Mouse (Mus musculus) olfactory bulb, adult 2 months (tissue): ENCODE measurements around the gene Rims4. TPM values are rescaled to one million over a fixed set of nuclear protein-coding genes. Genes with fewer than 3 reads are reported as not detected.

Experiments used
- H3K27ac ChIP-seq: fragments of 200-500 bp; 2 replicates; pipeline ENCODE4 v1.5.1; 2012; ENCODE audit warnings: low read depth, low read length; ENCODE audit not compliant: insufficient read depth
- H3K4me1 ChIP-seq: fragments of 200-500 bp; 2 replicates; pipeline ENCODE4 v1.6.1; 2012; ENCODE audit warnings: low read length; ENCODE audit not compliant: control insufficient read depth, insufficient read depth
- H3K4me3 ChIP-seq: fragments of 200-500 bp; 2 replicates; pipeline ENCODE4 v1.5.1; 2012; ENCODE audit warnings: mild to moderate bottlenecking, low read depth, low read length, moderate library complexity; ENCODE audit not compliant: insufficient read depth
- CTCF ChIP-seq: fragments of 200-500 bp; IDR thresholded peaks from 2 replicates; pipeline ENCODE4 v1.5.1; 2012; ENCODE audit warnings: low read depth, mild to moderate bottlenecking, low read length, moderate library complexity; ENCODE audit not compliant: insufficient read depth
- POLR2A ChIP-seq: fragments of 200-500 bp; IDR thresholded peaks from 2 replicates; pipeline ENCODE4 v1.6.1; 2012; ENCODE audit warnings: mild to moderate bottlenecking, low read depth, low read length, moderate library complexity; ENCODE audit not compliant: insufficient read depth
- WGBS: fragments of 180-500 bp; shearing (Covaris S2); methylation state at CpG from one replicate; pipeline ENCODE4 v1.1.7; 2018; 5-methylcytosine and 5-hydroxymethylcytosine counted together
- polyA plus RNA-seq: library from polyadenylated mRNA; stranded (reverse); fragments of >200 nt; gene quantifications from 2 replicates; pipeline ENCODE4 v1.2.4, GENCODE M21; 2012; ENCODE audit warnings: low replicate concordance; ENCODE audit not compliant: missing spikeins, insufficient read depth, insufficient read length

Rims4 gene
- polyA plus RNA-seq, 1 experiment: not detected

GRCm38 (mm10) chr2:163897988-163898535, 20.4 kb downstream of the Rims4 start:
- Histone ChIP-seq H3K27ac (no peak overlapping the region), H3K4me1 (peaks cover 8% of the 10 kb centered on the region; the same call in 1 of the 2 replicates), H3K4me3 (no peak overlapping the region)
- WGBS: 64% methylated on average over 7 of the region's 7 CpGs
- TF ChIP-seq POLR2A (no peak), CTCF (no peak)

GRCm38 (mm10) chr2:163897026-163897425, 21.5 kb downstream of the Rims4 start:
- Histone ChIP-seq H3K4me1 (peaks cover 8% of the 10 kb centered on the region; the same call in 1 of the 2 replicates), H3K4me3 (no peak overlapping the region), H3K27ac (no peak overlapping the region)
- 93% methylated on average over 7 of the region's 7 CpGs for WGBS
- TF ChIP-seq CTCF (no peak), POLR2A (no peak)

GRCm38 (mm10) chr2:163895156-163895555, 23.3 kb downstream of the Rims4 start:
- 73% methylated on average over 2 of the region's 2 CpGs for WGBS
- no peak overlapping the region for H3K4me3 ChIP-seq

GRCm38 (mm10) chr2:163893446-163894370, 24.8 kb downstream of the Rims4 start:
- H3K27ac ChIP-seq: no peak overlapping the region
- peaks cover 9% of the 10 kb centered on the region for H3K4me1 ChIP-seq
- no peak for TF ChIP-seq POLR2A
- TF ChIP-seq CTCF: no peak
- 81% methylated on average over 7 of the region's 7 CpGs for WGBS
- no peak overlapping the region for H3K4me3 ChIP-seq

More at GRCm38 (mm10) chr2:163895156-163895555, 23.3 kb downstream of the Rims4 start:
- TF ChIP-seq POLR2A: no peak
- no peak for TF ChIP-seq CTCF
- no peak overlapping the region for H3K27ac ChIP-seq
- peaks cover 13% of the 10 kb centered on the region for H3K4me1 ChIP-seq

- Histone ChIP-seq H3K4me3 (no peak overlapping the region), H3K27ac (no peak overlapping the region), H3K4me1 (peaks cover 9% of the 10 kb centered on the region)
- no peak for TF ChIP-seq POLR2A
- TF ChIP-seq CTCF: no peak
- WGBS: 68% methylated on average over 11 of the region's 11 CpGs
Observed at GRCm38 (mm10) chr2:163891271-163891670, 27.2 kb downstream of the Rims4 start.

- TF ChIP-seq POLR2A (no peak), CTCF (no peak)
- 64% methylated on average over 11 of the region's 11 CpGs for WGBS
- H3K4me1 ChIP-seq: peaks cover 9% of the 10 kb centered on the region
- no peak overlapping the region for H3K27ac ChIP-seq
- no peak overlapping the region for H3K4me3 ChIP-seq
Observed at GRCm38 (mm10) chr2:163890586-163890985, 27.9 kb downstream of the Rims4 start.

- H3K4me3 ChIP-seq: no peak overlapping the region
- TF ChIP-seq POLR2A: no peak
- TF ChIP-seq CTCF: no peak
- peaks cover 9% of the 10 kb centered on the region for H3K4me1 ChIP-seq
- no peak overlapping the region for H3K27ac ChIP-seq
- 71% methylated on average over 6 of the region's 6 CpGs for WGBS
Observed at GRCm38 (mm10) chr2:163889411-163889810, 29.1 kb downstream of the Rims4 start.

GRCm38 (mm10) chr2:163882859-163883652, 35.4 kb downstream of the Rims4 start:
- TF ChIP-seq CTCF (no peak), POLR2A (no peak)
- H3K27ac ChIP-seq: no peak overlapping the region
- WGBS: 83% methylated on average over 17 of the region's 17 CpGs
- peaks cover 3% of the 10 kb centered on the region for H3K4me1 ChIP-seq
- H3K4me3 ChIP-seq: no peak overlapping the region
